Mouse (Mus musculus) embryo, embryonic 10.5 days (tissue): ENCODE results near the gene Megf11.

ENCODE experiments used
- DNase-seq: peaks from one replicate; pipeline ENCODE4 v3.0.0-alpha.2; 2015; ENCODE audit warnings: low spot score

Gene Megf11

DNA sequence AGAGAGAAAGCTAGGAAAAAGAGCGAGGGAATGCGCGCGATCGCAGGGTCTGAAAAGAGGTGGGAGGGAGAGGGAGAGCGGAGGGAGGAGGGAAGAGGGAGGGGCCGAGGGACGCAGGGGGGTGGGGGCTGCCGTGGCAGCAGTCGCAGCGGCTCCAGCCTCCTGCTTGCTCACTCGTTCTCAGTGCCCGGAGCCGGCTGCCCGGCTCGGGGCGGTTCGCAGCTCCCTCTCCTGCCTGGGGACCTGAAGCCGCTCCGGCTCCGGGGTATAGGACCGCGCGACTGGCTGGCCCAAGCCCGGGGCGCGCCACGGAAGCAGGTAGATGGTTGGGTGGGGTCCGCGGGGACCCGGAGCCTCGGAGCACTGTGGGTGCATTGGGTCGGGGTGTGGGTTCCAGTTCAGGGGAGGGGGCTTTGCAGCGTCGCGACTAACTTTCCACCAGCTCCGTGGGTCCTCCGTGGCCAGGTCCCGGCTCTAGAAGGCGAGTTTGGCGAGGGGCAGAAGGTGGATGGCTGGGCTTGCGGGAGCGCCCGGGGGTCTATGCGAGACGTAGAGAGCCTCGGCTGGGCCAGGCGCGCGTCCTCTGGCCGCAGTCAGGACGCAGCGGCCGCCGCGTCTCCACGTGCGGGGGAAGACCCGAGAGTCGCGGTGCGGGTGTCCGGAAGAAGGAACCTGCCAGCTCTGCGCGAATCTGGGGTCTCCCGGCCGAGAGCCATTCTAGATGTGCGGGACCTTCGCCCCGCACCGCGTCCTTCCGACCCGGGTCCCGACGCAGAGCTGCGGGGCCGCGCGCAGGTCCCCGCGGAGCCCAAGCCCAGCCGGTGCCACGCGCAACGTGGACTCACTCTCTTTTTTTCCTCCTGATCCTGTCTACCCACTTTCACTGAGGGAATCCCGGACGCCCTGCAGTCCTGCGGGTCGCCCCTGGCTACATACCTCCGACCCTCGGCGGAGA, at the start of gene Megf11:
Gene Megf11 (plus strand): TSS at position 116 of the 955 bp plus-strand sequence.
- DNase-seq, result peak; percentile 82

DNA sequence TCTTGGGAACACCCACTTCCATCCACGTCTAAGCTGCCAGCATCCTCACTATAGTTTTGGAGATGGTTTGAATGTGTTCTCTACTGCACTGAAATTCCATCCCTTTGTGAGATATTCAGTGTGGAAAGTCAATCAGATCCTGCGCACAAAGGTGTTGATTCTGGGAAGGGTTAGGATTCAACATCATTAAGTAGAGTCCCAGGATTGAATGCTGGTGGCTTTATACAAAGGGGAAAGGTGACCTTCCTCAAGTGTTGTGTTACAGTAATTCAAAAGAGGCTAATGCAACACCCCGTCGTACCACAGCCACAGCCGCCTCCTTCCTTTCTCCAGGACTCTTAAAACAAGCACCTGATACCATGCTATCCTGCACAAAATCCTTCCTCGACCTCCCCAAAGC, 49.6 kb upstream of the Megf11 start:
- DNase-seq, result no peak

DNA sequence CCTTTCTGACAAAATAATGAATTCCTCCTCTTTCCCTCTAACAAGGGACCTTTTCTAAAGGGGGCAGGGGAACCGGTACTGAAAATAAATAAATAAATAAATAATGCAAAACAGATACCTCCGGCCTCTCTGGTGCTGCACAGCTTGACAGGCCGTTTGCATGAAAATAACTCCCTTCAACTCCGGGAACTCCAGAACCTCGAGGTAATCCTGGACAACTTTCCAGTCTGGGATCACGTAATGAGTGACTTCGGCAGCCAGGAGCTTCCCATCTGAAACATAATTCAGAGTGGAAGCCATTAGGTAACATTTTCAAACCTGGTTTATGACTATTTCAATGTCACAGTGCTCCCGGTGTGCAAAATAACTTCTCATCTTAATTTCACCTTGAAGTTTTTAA, 46.1 kb upstream of the Megf11 start:
- peak; percentile 32 for DNase-seq

DNA sequence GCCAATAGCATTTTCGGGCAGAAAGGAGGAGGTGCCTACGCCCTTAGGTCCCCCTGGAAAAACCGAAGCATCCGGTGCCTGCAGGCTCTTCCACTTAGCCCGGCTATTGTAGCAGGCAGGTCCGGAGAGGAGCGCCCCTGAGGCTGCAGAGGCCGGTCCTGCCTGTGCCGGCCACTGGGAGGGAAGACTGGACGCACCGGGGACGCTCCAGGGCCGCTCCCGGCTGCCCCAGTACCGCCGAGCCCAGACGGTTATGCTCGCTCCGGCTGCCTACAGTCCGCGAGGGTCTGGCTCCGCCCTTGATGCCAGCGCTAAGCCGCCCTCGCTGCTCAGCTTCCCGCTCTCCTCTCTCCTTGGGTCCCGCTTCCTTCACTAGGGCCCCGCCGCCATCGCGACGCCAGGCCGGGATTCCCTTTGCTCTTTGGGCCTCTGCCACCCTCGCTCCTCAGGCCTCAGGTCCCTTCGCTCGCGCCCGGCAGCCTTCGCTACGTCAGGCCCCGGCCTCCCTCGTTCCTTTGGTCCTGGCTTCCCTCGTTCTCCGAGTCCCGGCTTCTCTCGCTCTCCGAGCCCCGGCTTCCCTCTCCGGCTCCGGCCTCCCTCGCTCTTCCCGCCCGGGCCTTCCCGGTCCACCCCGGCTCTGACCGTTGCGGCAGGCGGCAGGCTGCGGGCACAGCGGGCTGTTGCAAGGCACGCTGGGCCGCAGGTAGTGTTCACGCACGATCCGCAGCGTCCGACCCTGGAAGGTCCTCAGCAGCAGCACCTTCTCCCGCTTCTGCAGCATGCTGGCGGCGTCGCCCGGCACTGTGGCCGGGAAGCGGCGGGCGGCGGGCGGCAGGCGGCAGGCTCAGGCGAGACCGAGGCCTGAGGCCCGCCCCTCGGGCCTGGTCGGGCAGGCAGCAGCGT, 44.8 kb upstream of the Megf11 start:
- DNase-seq, result peak; percentile 86

DNA sequence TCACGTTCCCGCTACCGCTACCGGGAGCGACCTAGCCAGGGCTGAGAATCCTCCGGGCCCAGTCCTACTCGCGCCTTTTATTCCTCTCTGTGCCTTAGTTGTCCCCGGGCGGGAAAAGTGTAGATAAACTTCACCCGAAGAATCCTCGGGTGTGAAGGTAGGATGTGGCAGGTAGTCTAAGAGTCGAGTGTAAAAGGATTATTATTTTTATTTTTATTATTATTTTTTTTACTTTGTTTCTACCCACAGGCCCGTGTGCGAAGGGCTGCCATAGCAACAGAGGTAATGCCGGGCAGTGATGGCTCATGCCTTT, 44.2 kb upstream of the Megf11 start, which contains the start of gene Dis3l:
Gene Dis3l (minus strand): TSS at position 35 of the 313 bp plus-strand sequence.
- DNase-seq, result no peak

DNA sequence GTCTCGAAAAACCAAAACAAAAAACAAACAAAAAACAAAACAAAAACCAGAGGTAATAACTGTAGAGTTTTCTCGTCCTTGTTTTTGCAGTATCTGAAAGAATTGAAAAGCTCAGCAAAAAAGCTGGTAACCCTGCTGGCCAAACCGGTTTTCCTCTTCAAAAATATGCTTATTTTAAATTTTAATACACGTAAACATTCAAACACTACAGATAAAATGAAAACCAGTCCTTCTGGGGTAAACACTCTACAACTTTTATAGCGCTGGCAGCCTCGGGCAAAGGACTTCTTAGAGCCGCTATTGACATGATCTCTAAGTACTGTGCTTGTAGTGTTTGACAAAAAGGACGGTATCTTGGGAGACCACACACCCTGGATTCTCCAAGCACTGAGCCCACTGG, 43.8 kb upstream of the Megf11 start:
- DNase-seq, result no peak

DNA sequence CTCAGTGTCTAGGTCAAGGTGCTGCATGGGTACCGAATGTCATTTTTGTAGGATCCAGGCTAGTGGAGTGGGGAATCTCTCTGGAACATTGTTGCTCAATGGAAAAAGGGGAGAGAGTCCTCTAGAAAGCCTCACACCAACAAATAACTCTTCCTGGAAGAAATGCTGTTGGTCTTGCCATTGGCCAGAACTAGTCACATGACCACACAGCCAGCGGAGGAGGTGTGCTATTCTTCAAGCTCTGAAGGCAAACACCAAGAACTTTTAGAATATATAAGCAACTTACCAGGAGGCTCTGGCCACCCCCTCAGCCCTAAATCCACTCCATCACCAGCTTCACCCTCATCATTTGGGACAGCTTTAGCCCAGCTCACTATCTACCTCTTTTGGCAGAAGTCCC, 41.8 kb upstream of the Megf11 start:
- no peak for DNase-seq

DNA sequence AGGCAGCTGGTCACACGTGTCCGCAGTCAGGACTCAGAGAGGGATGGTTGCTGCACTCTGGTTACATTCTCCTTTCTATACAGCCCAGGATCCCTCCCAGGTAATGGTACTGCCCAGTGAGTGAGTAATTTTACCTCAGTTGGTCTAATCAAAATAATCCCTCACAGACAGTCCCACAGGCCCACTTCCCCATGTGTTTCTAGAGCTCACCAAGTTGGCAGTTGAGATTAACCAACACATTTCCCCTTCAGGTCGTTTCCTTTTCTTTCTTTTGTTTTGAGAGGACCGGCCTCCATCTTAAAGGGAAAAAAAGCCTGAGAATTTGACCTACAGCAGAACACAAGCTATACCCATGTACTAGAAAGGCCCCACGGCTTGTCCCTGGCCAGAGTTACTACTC, 39.5 kb upstream of the Megf11 start:
- DNase-seq, result no peak

DNA sequence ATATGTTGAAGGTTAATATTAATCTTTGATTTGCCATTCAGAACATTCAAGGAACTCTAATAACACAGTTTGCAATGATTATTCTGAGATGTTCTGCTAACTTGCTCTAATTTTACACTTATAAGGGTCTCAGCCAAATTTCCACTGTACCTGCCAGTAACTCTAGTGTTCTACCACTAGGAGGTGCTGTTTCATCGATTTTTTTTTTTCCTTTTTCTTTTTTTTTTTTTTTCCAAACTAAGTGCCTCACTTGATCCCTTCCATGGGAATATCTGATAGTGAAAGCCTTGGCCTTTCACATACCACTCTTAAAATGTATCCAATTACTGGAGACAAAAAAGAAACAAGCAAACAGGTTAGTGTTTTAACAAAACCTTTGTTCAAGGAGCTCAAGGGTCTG, 38.0 kb upstream of the Megf11 start:
- peak; percentile 71 for DNase-seq

DNA sequence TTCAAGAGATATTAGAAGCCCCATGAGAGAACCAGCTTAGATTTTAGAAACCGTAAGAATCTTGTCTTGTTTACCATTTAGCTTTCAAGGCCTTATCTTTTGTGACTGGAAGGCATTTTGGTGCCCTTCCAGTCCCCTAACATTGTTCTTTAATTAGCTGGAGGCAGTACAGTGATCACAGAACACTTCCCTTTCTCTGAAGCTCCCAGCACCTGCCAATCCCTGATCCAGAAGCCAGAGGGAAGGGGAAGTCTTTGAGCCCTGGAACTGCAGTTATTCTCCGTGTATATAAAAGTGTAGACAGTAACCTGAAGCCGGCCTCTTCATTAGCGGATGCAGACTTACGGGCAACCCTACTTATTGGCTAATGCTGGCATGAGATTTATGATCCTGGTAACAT, 35.9 kb upstream of the Megf11 start:
- DNase-seq, result no peak

DNA sequence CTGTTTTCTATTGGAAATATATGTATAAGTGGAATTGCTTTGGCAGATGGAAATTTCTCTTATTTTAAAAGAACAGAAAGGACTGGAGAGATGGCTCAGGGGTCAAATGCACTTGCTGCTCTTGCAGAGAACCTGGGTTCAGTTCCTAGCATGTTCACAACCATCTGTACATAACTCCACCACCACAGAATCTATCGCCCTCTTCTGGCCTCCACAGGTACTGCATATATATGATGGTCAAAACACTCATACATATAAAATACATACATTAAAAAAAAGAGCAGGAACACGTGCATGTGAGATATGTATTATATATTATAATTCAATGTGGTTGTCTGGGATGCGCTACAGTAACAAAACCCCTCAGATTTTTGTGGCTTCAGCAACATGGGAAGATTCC, 34.2 kb upstream of the Megf11 start:
- DNase-seq, result peak; percentile 59

DNA sequence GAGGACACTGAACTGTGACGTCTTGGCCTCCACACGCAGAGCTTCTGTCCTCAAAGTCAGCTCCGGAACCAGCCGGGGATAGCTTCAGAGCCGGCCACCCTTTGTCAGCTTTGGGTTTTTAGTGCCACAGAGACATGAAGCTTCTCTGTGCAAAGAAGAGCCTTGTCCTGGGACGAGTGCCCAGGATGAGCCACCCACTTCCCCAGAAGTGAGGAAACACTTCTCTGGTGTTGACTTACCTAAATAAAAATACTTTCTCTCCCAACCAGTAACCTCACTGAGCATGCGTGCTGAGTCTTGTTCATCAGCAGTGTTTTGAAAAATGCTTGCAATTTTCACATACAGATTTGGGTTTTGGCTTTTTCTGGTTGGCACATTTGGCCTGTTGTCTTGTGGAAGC, 29.8 kb upstream of the Megf11 start:
- DNase-seq, result no peak

DNA sequence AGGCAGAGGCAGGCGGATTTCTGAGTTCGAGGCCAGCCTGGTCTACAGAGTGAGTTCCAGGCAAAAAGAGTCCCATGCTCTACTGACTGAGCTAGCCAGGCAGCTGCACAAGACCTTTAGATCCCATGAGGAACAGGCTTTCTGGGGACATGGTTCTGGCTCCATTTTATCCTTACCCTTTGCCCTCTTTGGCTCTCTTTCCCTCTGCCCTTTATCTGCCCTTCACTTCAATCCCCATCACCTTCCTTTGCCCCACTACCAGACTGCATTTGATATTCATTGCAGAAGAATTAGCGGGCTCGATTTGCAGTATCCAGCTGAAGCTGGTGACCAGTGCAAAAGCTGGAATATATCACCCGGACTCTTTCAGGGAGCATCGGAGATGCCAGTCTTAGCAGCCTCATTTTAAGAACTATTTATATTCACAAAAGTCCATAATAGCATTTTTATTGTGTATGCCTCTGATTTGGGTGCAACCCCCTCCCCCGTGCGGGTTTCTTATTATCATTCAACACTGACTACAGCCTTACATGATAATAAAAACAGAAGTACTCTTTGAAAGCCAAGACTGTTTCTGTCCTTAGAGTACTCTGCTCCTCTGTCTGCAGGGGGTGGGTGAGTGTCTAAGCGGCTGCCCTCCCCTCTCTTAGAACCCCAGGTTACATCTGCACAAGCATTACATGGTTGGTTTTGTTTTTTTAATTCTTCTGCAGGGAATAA, 24.0 kb upstream of the Megf11 start:
- DNase-seq, result no peak

DNA sequence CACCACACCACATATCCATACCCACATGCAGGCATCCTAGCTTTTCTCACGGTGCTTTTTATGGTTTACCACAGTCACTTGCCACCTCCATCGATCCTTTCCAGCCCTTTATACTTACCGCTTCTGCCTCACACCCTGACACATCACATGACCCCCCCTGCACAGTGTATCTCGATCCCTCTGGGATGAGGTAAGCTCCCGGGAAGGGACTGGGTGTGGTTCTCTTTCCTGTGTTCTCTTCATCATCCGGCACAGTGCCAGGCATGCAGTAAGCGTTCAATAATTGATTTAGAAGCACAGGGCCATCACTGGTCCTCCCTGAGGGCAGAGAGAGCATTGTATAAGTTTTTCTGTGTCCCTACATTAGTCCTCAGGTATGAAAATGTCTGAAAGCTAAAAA, 15.6 kb upstream of the Megf11 start:
- DNase-seq, result no peak

DNA sequence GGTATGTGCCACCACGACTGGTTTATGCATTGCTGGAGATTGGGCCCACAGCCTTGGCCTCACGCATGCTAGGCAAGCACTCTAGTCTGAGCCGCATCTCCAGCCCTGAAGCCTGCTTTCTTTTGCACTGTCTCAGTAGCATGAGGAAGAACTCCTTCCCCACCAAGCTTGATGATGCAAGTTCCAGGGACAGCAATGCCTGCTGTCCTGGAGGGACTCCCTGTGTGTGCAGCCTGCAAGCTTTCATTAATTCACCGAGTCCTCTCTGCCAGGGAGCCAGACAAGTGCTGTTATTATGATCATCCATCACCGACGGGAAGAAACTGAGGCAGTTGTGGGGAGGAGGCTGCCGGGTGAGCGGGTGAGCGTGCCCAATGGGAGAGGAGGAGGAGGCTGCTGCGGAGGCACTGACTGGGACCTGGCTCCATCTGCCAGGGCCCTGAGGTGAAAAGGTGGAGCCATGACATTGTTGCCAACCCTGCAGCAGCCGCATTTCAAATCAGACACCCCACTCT, 14.1 kb upstream of the Megf11 start:
- no peak for DNase-seq

DNA sequence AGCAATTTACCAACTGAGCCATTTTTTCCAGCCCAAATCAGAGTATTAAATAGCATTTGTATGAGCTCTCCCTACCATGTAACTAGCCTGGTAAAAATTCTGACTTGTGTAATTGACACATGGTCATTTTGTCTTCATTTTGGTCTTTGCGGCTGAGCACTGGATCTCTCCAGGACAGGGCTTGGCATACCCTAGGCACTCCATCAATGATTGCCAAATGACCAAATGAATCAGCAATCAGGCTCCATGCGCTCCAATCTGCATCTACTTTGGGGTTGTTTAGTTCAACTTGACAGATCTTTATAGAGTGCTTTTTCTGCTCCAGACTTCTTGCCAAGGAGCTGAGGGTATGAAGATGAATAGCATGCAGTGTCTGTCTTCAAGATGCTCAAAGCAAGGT, 9.0 kb upstream of the Megf11 start:
- no peak for DNase-seq

DNA sequence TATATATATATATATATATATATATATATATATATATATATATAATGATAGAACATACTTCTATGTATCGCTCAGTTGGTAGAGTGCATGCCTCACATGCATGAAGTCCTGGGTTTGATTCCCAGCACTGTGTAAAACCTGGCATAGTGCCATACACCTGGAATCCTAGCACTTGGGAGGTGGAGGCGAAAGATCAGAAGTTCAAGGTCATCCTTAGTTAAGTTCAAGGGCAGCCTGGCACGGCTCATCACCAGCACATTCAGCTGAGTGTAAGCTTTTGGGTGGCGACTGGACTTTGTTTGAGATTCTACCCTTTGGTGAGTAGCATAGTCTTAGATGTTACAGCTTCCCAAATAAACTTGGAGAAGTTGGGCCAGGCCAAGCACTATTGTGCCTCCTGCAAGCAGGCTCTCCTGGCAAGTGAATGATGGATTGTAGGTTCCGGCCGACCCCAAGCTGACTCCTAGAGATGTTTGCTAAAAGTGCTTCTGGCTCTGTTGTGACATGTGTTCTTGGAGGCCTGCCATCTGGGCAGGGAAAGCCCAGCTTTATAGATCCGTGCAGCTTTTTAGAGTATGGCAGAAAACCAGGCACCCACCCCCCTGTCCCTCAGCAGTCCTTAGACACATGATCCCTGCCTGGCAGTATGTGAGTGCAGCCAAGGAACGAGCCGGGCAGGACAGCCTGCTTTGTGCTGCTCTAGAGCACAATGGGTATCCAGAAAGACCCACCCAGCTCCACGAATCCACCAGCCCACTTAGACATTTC, 2.2 kb upstream of the Megf11 start:
- DNase-seq, result no peak

DNA sequence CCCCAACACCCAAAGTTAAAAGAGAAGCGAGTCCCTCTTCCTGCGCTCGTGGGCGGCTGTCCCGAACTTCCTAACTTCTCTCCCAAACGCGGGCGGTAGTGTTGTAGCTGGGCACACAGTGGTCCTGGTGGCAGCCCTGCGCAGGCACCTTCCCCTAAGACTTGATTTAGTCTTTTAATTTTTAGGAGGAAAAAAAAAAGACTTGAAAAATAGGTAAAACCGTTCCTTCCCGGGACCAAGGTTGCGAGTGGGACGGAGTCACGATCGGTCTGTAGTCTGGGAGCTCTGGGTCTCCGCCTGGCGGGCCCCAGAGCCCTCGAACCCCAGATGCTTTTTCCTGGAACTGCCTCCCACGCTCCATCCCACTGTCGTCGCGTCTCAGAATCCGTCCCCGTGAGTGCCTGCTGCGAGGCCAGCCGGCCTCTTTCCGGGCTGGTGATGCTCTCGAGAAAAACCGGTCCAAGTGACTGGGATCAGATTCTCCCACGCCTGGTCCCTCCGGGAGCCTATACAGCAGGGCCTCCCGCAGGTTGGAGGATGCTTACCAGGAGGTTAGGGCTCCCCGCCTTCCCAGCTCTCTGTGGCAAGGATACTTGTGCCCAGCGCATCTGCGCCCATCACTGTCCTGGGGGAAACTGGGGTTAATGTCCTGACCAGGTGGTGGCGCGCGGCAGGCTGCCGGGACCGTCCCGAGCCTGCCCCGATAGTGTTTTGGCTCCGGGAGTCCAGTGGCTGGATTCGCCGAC, 1.2 kb downstream of the Megf11 start:
- peak; percentile 45 for DNase-seq

DNA sequence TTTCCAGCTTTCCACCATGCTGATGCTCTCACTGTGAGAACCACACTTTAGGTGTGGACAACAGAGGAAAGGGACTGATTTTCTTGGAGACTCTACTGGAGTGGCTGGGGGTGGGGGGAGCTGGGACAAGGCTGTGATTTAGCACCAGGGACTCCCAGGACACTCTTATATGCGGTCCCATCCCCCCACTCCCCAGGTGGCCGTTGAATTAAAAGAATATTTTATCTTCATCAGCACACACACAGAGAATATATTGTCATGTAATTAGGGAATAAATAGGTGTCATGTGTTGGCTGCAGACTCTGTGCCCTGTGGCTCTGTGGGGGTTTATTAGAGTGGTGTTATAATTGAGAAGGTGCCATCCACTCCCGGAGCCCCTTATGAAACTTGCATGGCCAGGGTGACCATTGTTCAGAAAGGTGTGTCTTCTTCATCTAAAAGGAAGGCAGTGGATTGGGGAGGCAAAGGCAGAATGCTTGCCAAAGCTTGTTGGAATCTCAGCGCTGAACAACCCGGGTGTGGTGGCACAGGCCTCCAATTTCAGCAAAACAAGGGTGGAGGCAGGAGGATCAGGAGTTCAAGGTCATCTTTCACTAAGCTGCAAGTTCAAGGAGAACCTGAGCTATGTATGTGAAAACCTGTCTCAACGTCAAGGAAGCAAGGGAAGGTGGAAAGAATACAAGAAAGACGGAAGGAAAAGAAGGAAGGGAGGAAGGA, 4.3 kb downstream of the Megf11 start:
- no peak for DNase-seq
